Mouse (Mus musculus) hindbrain, embryonic 14.5 days (tissue): ENCODE data around the gene Ttll11. TPM values are rescaled to one million over a fixed set of nuclear protein-coding genes. Genes with fewer than 3 reads are reported as not detected.

ENCODE experiments used
- ATAC-seq: fragments of 200-750 bp; cut with Nextera tagmentation; 2 replicates; pipeline ENCODE4 v1.8.0; 2017; ENCODE audit warnings: moderate number of reproducible peaks, mild to moderate bottlenecking, moderate TSS enrichment, moderate library complexity; ENCODE audit not compliant: low FRiP score
- DNase-seq: peaks from one replicate; pipeline ENCODE4 v3.0.0-alpha.2; 2015; ENCODE audit warnings: low spot score
- H3K27ac ChIP-seq: fragments of 300-500 bp; sonication (generic); 2 replicates; pipeline ENCODE4 v1.5.1; 2014; ENCODE audit warnings: mild to moderate bottlenecking, moderate library complexity
- H3K27me3 ChIP-seq: fragments of 300-500 bp; sonication (generic); 2 replicates; pipeline ENCODE4 v1.6.1; 2014; ENCODE audit warnings: mild to moderate bottlenecking, low read length, mixed read lengths; ENCODE audit not compliant: control insufficient read depth, insufficient read depth
- H3K36me3 ChIP-seq: fragments of 300-500 bp; sonication (generic); replicated peaks from 2 replicates; pipeline ENCODE4 v1.6.1; 2014; ENCODE audit not compliant: control insufficient read depth, insufficient read depth
- H3K4me1 ChIP-seq: fragments of 300-500 bp; sonication (generic); replicated peaks from 2 replicates; pipeline ENCODE4 v1.6.1; 2014; ENCODE audit warnings: antibody characterized with exemption, low read length, mixed read lengths; ENCODE audit not compliant: control insufficient read depth, insufficient read depth
- H3K4me2 ChIP-seq: fragments of 300-500 bp; sonication (generic); replicated peaks from 2 replicates; pipeline ENCODE4 v1.6.1; 2014; ENCODE audit warnings: mild to moderate bottlenecking, moderate library complexity
- H3K4me3 ChIP-seq: fragments of 300-500 bp; sonication (generic); replicated peaks from 2 replicates; pipeline ENCODE4 v1.5.1; 2014; ENCODE audit warnings: mild to moderate bottlenecking, low read length
- H3K9ac ChIP-seq: fragments of 300-500 bp; sonication (generic); 2 replicates; pipeline ENCODE4 v1.6.1; 2014
- H3K9me3 ChIP-seq: fragments of 300-500 bp; sonication (generic); 2 replicates; pipeline ENCODE4 v1.6.1; 2016; ENCODE audit warnings: low read length; ENCODE audit not compliant: control insufficient read depth
- WGBS: fragments of 180-500 bp; shearing (Covaris S2); extraction: QIAGEN DNeasy Blood & Tissue Kit; methylation state at CpG from one replicate; pipeline ENCODE4 v1.1.7; 2014; 5-methylcytosine and 5-hydroxymethylcytosine counted together
- polyA plus RNA-seq: library from polyadenylated mRNA; unstranded; fragments of >200 nt; fragmentation: Nextera tagmentation; extraction: Ambion mirVana; gene quantifications from 2 replicates; pipeline ENCODE4 v1.2.1, GENCODE M21; 2014

Ttll11 gene
- polyA plus RNA-seq, 1 experiment from 2014 or later, result 6.6 TPM

DNA sequence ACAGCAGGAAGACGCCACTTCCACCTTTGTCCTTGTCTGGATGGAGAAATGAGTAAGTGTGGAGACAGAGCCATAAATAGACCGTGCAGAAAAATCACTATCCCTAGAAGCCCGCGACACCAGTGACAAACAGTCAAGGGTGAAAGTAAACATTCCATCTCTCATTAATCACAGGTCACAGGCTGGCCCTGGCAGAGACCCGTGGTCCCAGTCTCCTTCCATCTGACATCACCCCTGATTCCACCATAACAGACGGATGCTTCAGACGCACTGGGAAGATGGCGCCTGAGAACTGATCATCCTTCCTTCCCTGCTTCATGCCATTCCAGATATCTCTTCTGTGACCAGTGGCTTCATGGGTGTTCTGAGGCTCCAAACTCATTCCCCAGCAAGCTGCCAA is 215.4 kb downstream of the Ttll11 start:
- WGBS, result 81% methylated on average over 8 of the region's 8 CpGs

DNA sequence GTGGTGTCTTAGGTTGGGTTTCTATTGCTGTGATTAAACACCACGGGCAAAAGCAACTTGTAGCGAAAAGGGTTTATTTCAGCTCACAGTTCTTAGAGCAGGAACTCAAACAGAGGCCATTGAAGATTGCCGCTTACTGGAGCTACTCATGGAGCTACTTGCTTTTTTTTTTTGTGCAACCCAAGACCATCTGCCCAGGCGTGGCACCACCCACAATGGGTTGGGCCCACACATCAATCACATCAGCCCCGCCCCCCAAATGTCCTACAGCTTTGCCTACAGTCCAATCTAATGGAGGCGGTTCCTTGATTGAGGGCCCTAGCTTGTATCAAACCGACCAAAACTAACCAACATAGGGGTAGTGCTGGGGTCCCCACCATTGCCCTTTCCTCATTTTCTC is 215.9 kb downstream of the Ttll11 start:
- no peaks in the 10 kb centered on the region for H3K36me3 ChIP-seq
- H3K27ac ChIP-seq, result no peak overlapping the region
- WGBS, result 92% methylated on average over 7 of the region's 7 CpGs
- no peaks in the 10 kb centered on the region for H3K27me3 ChIP-seq
- H3K4me3 ChIP-seq, result no peak overlapping the region
- ATAC-seq (no peak), DNase-seq (no peak)
- no peak overlapping the region for H3K4me2 ChIP-seq
- H3K9me3 ChIP-seq, result no peaks in the 10 kb centered on the region
- H3K9ac ChIP-seq, result no peak overlapping the region
- peaks cover 12% of the 10 kb centered on the region for H3K4me1 ChIP-seq

More for the DNA sequence above, 215.4 kb downstream of the Ttll11 start:
- H3K9ac ChIP-seq, result no peak overlapping the region
- no peak overlapping the region for H3K27ac ChIP-seq
- no peaks in the 10 kb centered on the region for H3K9me3 ChIP-seq
- no peaks in the 10 kb centered on the region for H3K36me3 ChIP-seq
- no peak for ATAC-seq
- no peak overlapping the region for H3K4me2 ChIP-seq
- peaks cover 13% of the 10 kb centered on the region for H3K4me1 ChIP-seq
- no peaks in the 10 kb centered on the region for H3K27me3 ChIP-seq
- DNase-seq, result no peak
- H3K4me3 ChIP-seq, result no peak overlapping the region

DNA sequence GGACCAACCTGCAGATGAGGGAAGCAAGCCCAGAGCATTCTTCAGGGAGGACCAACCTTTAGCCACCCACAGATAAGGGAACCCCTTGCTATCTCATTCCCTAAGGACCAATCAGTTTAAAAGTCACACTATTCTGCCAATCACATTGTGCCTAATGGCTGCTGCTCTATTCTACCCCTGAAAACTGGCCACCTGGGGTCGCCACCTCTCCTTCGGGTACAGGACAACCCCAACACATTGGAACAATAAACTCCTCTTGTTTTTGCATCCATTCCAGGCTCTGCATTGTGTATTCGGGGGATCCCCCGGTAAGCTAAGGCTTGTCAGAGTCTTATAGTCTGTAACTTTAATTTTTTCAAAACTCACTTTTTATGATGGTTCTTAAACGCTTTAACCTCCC is 218.3 kb downstream of the Ttll11 start:
- H3K9ac ChIP-seq, result no peak overlapping the region
- ATAC-seq, result no peak

DNA sequence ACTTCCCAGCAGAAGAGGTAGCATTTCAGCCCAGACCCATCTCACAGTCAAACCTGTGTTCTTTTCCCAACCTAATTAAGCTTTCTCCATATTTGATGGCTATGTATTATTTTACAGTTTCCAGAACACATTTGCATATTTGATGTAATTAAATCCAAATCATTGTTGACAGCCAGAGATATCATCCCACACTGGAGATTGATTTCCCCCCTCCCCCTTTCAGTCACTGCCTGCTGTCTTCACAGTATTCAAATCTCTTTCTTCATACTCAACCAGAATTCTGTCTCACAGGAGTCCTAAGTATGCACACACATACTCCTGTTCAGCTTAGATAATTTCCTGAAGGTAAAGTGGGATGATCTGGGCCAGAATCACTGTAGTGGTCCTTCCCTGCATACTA is 218.8 kb downstream of the Ttll11 start:
- H3K27ac ChIP-seq, result peak overlapping the region; percentile 50; the same call in 1 of the 2 replicates
- no peak for DNase-seq
- no peaks in the 10 kb centered on the region for H3K9me3 ChIP-seq
- no peaks in the 10 kb centered on the region for H3K27me3 ChIP-seq
- no peaks in the 10 kb centered on the region for H3K36me3 ChIP-seq
- no peak overlapping the region for H3K4me3 ChIP-seq
- H3K9ac ChIP-seq, result no peak overlapping the region
- H3K4me2 ChIP-seq, result no peak overlapping the region
- ATAC-seq, result no peak
- H3K4me1 ChIP-seq, result no peaks in the 10 kb centered on the region; the same call in 1 of the 2 replicates

More for the DNA sequence above, 218.3 kb downstream of the Ttll11 start:
- no peaks in the 10 kb centered on the region for H3K36me3 ChIP-seq
- H3K4me1 ChIP-seq, result no peaks in the 10 kb centered on the region; the same call in 1 of the 2 replicates
- 85% methylated on average over 5 of the region's 5 CpGs for WGBS
- H3K4me2 ChIP-seq, result no peak overlapping the region
- no peaks in the 10 kb centered on the region for H3K9me3 ChIP-seq
- no peak for DNase-seq
- no peak overlapping the region for H3K27ac ChIP-seq
- no peak overlapping the region for H3K4me3 ChIP-seq
- H3K27me3 ChIP-seq, result no peaks in the 10 kb centered on the region

DNA sequence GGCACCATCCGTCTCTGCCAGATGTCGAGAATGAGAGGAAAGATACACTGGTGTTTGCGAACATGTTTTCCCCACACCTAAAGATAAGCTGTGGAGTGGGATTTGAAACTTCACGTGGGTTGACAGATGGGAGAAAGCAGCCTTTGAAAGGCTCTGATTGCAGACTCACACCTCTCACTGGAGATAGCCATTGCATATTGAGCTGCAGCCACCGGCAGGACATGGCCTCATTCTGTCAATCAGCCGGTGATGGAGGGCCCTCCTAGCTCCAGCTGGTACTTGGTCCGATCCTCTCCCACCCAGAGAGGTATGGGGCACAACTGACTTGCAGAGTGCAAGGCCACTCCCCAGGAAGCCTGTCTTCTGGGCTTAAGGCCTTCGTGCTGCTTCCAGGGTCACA is 219.4 kb downstream of the Ttll11 start:
- no peak overlapping the region for H3K4me2 ChIP-seq
- no peaks in the 10 kb centered on the region; the same call in 1 of the 2 replicates for H3K4me1 ChIP-seq
- WGBS, result 62% methylated on average over 8 of the region's 8 CpGs
- no peaks in the 10 kb centered on the region for H3K9me3 ChIP-seq
- H3K27ac ChIP-seq, result peak overlapping the region; percentile 50; the same call in 1 of the 2 replicates
- no peak overlapping the region for H3K4me3 ChIP-seq
- DNase-seq (no peak), ATAC-seq (no peak)
- H3K27me3 ChIP-seq, result no peaks in the 10 kb centered on the region
- no peak overlapping the region for H3K9ac ChIP-seq
- H3K36me3 ChIP-seq, result no peaks in the 10 kb centered on the region

DNA sequence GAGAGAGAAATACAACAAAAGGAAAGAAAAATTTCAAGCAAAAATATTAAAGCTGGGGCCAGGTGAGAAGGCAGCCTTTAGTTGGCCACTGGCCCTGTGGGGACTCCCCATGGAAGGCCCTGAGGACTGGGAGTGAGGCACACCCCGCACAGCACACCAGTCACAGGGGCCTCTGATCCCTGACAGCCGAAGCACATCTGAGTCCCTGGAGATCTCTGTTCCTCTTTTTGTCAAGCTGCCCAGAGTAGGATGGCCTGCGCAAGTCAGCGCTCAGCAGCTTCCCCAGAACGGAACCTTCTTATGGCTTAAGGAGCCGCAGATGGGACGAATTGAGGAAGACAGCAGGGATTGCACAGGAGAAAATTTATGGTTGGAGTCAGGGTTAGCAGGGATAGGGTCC is 223.2 kb downstream of the Ttll11 start:
- no peak for ATAC-seq
- no peaks in the 10 kb centered on the region for H3K9me3 ChIP-seq
- no peaks in the 10 kb centered on the region for H3K36me3 ChIP-seq
- no peak overlapping the region for H3K4me2 ChIP-seq
- WGBS, result 72% methylated on average over 7 of the region's 7 CpGs
- H3K4me1 ChIP-seq, result no peaks in the 10 kb centered on the region; the same call in 1 of the 2 replicates
- no peak overlapping the region for H3K9ac ChIP-seq
- no peak overlapping the region for H3K27ac ChIP-seq
- no peaks in the 10 kb centered on the region for H3K27me3 ChIP-seq
- DNase-seq, result no peak
- no peak overlapping the region for H3K4me3 ChIP-seq

DNA sequence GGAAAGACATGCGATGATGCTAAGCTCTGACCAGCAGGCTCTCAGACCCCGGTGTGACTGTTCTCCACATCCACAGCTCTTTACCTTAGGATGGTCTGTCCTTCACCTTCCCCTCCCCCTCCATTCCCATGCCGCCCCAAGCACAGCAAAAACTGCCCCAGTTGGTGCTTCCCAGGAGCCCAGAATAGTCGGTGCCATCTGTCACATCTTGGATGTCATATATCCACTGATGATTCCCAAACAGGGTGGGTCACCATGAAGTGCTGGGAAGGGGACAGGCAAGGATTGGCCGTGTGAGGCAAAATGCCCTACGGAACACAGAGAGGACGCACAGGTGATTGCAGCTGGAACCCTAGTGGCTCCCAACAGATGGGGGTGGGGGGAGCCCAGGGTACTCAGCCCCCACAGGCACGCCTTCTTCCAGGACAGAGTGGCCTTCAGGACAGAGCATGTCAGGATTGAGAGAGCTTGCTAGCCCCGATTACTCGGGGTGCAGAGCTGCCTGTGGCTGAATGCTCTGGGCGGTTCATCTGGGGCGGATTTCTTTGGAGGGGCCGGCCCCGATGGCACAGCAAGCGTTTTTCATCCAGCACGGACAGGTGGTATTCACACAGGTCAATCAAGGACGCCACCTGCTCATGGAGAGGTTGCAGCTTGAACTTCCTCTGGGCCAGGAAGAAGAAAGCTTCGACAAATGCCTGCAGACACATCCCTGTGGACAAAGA is 227.8 kb downstream of the Ttll11 start:
- Histone ChIP-seq H3K27ac (no peak overlapping the region), H3K9me3 (no peaks in the 10 kb centered on the region), H3K4me3 (no peak overlapping the region), H3K27me3 (no peaks in the 10 kb centered on the region), H3K9ac (no peak overlapping the region), H3K36me3 (no peaks in the 10 kb centered on the region), H3K4me1 (peaks cover 11% of the 10 kb centered on the region; the same call in 1 of the 2 replicates), H3K4me2 (no peak overlapping the region)
- ATAC-seq (no peak), DNase-seq (no peak)
- WGBS, result 78% methylated on average over 18 of the region's 18 CpGs

DNA sequence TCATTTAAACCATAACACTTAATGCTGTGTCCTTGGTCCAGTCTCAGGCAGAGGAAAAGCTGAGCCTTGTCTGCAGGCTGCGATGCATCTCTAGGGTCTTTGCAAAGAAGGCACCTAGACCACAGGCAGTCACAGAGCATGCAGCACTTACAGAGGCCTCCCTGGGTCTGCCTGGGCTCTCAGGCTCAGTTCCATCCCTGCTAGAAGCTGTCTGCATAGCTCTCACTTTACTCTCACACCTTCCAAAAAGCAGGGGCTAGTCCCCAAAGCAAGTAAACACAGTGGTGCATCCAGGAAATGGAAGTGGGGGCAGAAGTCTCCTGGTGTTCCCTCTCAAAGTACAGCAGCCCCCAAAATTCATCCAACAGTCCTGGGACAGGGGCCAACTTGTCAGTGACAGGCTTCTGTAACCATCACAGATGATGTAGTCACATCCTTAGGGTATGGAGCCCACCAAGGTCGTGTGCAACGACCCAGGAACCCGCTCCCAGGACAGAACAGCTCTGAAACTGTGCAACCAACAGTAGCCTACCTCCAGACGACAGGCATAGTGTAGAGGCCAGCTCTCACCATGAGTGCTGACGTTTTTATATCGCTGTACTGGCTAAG is 229.1 kb downstream of the Ttll11 start:
- WGBS, result 72% methylated on average over 7 of the region's 7 CpGs
- Histone ChIP-seq H3K4me1 (peaks cover 12% of the 10 kb centered on the region; the same call in 1 of the 2 replicates), H3K4me2 (no peak overlapping the region), H3K9me3 (no peaks in the 10 kb centered on the region), H3K4me3 (no peak overlapping the region), H3K36me3 (no peaks in the 10 kb centered on the region), H3K27ac (no peak overlapping the region), H3K9ac (no peak overlapping the region), H3K27me3 (no peaks in the 10 kb centered on the region)
- DNase-seq (no peak), ATAC-seq (no peak)

DNA sequence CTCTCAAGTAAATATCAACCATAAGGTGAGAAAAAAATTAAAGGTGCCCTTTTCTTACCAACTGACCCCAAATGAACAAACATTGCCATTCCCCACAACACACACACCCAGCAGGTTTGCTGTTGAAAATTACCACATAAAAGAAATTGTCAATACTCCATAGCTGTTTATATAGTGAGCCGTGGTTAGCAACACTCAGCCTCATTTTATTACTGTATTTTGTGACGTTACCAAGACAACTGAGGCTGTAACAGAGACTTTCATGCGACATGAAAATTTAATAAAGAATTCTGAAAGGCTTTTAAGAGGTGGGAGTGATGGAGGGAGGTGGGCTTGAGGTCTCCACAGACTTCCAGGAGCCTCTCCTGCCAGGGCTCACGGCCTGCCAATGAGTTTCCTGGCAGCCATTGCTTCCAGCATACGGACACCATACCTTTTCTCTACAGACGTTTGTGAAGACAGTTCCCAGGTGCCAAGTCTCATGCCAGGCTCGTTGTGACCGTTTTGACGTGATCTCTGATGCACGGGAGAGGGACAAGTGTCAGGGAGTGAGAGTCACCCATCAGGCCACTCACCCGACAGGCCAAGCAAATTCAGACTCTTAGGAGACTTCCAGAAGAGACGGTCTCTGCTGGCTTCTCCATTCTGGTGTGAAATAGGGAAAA is 232.2 kb downstream of the Ttll11 start:
- WGBS, result 59% methylated on average over 12 of the region's 12 CpGs
- Histone ChIP-seq H3K9me3 (no peaks in the 10 kb centered on the region), H3K9ac (no peak overlapping the region), H3K4me3 (no peak overlapping the region), H3K36me3 (no peaks in the 10 kb centered on the region), H3K27ac (no peak overlapping the region; the same call in 1 of the 2 replicates), H3K4me2 (no peak overlapping the region), H3K4me1 (peaks cover 12% of the 10 kb centered on the region; the same call in 1 of the 2 replicates), H3K27me3 (no peaks in the 10 kb centered on the region)
- no peak for ATAC-seq
- DNase-seq, result no peak
